Mouse (Mus musculus) gastrocnemius, postnatal 4 days (tissue): Measurements from ENCODE around the gene Triml2. TPM values are rescaled to one million over a fixed set of nuclear protein-coding genes. Genes with fewer than 3 reads are reported as not detected.

Experiments used
- DNase-seq, 2 experiments: peaks; one replicate each; pipeline ENCODE4 v3.0.0; 2021 to 2022; ENCODE audit warnings: low spot score in 2 of 2, mixed read lengths in 2 of 2
- long read RNA-seq, 2 experiments: library from polyadenylated mRNA; stranded (forward); transcript quantifications; one replicate each; pipeline ENCODE4 v2.0.0; 2021
- total RNA-seq, 2 experiments: library from RNA; stranded (reverse); gene quantifications; 2 replicates each; pipeline ENCODE4 v1.2.3; 2021

Triml2 gene
- total RNA-seq = not detected
- long read RNA-seq, experiment 1 = 0 reads
- long read RNA-seq, experiment 2 = 0 reads

DNA sequence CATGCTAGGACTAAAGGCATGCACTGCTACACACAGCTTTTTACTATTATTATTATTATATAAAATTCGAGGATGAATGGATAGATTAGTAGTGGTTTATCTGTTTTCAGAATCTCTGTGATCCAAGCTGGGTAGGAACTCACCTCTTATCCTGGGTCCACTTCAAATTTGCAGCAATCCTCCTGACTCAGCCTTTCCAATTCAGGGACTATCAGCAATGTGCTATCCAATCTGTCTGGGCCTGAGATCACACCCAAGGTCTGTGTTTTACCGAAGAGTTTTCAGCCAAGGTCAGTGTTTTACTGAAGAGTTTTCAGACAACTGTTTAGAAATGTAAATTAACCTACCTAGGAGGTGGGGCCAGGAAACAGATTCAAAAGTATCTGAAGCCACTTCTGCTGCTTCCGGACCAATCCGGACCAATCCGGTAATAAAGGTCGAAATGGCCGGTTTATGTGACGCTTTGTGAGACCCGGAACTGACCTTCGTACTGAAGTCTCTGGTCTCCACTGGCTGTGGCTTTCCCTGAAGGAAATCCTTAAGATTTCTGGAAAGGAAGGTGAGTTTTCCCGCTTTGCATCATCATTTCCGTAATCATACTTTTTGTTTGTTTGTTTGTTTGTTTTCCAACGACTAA, at the start of gene Triml2:
Gene Triml2 (plus strand): TSS at position 488 of the 637 bp plus-strand sequence.
- DNase-seq = no peak

DNA sequence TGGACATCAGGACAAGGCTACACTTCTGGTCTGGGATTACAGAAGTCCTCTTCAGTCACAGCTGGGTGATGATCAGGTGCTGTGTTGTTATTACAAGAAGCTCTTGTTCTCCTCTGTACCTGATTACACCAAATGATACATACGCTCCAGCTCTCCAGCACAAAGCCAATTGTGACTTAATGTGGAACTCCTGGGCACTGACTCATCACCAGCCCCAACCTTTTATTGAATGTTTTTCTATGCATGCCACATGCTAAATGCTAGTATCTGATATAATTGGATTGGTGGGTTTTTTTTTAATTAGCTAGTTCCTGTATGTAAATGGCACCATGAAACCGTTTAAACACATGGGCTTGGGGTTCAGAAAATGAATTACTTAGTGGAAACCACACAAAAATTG, 39.0 kb upstream of the Triml2 start, which contains the start of gene Triml1:
Gene Triml1 (minus strand): TSS at position 101 of the 400 bp plus-strand sequence.
- DNase-seq = no peak

DNA sequence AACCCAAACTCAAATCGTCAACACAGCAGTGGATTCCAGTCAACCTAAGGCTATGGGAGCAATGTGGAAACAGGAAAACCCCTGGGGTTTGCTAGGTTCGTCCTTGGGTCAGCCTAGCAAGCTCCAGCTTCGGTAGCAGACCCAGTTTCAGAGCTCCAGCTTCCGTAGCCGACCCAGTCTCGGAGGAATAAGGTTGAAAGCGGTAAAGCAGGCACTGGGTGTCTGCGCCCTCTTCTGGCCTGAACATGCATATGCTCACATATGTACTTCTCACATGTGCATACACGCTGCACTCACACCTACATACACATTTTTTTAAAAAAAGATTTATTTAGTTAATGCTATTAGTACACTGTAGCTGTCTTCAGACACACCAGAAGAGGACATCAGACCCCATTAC, 31.0 kb upstream of the Triml2 start:
- no peak for DNase-seq

DNA sequence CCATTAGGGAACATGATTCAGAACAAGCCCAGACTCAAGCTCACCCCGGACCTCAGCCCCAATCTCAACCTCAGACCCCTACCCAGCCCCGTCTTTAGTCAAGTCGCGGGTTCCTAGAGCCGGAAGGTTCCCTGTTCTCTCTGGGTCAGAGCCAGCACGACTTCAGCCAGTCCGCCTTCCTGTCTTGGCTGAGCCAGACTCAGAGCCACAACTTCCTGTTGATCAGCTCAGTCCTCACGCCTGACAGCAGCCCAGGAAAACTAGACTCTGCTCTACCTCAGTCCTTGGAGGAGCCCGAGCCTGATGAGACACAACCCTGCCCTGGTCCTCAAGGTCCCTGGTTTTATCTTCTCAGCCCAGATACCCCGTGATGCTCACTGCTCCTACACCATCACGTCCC, 17.1 kb upstream of the Triml2 start:
- no peak for DNase-seq

DNA sequence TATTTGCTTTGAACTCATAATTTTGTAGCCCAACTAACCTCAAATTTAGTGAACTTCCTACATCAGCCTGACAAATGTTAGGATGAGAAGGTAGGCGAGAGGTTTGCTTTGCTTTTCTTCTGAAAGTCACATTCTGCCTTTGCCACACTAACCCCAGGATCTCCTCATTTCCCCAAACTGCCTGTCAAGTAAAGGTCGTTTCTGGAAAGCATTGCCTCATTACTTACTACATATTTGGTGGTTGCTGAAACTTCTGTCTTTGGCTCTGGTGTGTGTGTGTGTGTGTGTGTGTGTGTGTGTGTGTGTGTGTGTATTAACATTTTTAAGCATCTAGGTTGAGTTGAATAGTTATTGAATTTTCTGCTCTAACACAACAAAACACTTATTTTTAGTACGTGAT, 15.9 kb upstream of the Triml2 start:
- DNase-seq = no peak

DNA sequence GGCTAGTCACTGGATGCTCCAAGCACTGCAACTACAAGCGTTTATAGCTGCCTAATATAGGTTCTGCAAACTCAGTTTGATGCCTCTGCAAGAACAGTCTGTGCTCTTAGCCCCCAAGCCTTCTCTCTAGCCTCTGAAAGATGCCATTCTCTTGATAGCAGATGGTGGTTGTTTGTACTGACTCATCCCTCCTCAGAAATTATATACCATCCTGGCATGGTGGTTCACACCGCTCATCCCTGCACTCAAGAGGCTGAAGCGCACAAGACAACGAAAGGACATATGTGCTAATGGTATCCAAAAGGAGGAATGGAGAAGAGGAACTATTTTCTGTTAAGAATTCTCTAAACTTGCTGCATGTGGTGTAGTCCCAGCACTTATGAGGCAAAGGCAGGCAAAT, 12.3 kb upstream of the Triml2 start:
- no peak for DNase-seq

DNA sequence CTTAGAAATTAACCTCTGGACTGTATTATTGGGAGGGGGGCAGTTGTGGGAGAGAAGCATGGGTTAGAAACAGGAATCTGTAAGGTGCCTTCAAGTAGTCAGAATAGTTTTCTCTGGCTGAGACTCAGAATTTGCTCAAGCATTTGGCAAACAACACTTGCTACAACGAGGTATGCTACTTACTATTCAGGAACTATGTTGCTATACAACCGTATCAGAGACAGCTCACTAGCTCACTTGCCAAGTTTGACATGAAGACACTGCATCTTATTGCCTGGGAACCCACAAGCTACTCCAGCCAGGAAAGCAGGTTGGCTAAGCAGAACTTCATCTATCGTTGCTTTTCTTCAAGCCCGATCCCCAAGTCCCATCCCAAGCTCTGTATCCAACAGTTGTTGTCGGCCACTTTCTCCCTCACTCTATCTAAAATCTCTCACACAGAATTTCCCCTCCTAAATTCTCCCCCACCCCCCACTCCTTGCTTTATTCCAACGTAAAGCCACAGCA, 11.0 kb upstream of the Triml2 start:
- no peak for DNase-seq

DNA sequence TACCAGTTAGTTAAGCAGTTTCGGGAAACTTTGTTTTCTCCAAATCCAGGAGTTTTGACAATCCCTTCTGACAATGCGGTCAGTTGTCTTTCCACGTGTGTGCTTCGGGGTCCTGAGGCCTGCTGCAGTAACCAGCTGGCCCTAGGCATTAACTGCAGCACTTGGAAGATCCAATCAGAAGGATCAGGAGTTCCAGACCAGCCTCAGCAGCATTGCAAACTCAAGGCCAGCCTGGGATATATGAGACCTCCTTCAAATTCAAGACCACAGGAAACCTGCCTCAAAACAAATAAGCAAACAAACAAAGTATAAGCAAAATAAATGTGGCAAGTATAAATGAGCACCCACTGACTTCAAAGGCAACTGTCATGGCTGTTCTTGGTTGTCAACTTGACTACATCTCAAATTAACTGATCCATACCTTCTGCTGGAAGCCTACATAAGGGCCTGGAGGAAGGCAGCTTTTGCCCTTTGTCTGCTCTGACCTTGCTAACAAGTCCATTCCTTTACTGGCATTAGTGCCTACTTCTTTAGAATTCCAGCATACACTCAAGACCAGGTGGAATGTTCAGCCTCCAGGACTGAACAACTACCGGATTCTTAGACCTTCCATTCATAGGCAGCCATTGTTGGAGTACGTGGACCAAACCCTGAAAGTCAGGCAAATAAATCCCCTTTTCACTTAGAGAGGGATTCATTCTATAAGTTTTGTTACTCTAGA, 3.4 kb upstream of the Triml2 start:
- no peak for DNase-seq

DNA sequence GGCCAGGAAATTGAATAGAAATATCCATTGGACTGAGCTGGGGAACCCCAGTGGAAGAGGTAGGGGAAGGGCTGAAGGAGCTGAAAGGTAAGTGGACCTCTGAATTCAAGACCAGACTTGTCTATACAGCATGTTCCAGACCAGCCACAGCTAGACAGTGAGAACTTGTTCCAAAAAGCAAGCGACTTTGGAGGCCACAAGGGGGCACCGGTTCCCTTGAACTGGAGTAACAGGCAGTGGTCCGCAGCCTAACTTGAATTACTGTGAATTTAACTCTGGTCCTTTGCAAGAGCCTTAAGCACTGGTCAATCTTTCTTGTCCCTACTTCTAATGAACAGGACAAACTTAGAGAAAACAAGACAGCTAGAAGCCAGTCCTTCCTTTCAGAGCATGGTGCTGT, 2.1 kb upstream of the Triml2 start:
- no peak for DNase-seq

DNA sequence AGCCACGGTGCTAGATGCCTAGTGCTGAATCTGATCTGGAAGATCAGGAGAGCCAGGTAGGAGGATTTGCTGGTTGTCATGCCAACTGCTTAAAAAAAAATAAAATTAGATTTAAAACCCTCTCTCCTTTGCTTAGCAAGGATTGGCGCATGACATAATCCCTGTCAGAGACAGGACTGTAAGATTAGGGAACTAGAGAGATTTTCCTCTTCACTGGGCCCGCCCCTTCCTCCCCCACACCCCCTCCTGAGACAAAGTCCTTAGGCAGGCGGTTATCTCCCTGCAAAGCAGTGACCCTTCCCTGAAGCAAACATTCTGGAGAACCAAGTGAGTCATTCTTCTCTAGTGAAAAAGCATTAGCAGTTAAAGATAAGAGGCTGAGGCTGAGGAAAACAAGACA, 1.2 kb upstream of the Triml2 start:
- DNase-seq = no peak

DNA sequence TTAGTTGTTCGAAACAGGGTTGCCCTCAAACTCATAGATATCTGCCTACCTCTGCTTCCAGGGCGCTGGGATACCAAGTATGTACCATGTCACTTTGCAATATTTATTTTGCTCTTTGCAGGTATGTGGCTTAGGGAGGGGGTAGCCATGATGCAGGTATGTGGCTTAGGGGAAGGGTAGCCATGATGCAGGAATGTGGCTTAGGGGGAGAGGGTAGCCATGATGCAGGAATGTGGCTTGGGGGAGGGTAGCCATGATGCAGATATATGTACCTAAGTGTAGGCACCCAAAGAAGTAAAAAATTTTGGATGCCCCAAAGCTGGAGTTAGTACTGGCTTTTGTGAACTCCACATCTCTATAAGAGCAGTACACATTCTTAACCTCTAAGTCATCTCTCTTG, 1.9 kb downstream of the Triml2 start:
- DNase-seq = no peak

DNA sequence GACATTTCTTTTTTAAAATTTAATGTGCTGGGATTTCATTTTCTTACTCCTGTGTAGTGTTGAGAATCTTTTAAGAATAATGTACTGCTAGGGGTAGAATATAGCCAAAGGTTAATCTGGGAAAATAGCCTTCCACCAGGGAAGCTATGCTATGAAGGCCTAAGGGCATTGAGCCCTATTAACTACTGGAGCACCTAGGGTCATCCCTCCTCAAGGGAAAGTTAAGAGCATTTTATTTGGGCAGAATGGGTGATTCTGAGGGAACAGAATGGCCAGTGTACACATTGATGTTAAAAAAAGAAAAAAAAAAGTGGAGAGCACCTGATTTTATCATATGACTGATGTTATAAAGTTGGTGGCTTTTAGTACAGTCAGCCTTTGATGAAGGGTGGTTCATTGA, 35.2 kb downstream of the Triml2 start:
- no peak for DNase-seq

DNA sequence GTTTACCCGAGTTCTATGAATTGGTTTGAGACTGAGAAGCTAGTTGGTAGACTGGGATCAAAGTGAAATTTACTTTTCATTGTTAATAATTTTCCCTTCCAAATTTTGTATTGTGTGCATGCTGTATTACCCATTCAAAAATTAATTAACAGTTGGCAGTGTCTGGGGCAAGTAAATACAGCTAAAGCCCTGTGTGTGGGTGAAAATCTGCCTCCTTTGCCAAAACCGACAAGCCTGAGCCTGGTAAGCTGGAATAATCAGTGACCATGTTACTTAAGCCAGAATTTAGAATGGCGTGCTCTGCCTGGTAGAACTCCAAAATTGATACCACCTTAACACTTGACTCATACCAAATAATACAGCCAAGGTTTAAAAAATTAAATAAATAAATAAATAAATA, 63.0 kb downstream of the Triml2 start:
- no peak for DNase-seq

Other genes starting within 250 kb of the Triml2 start
- gene Triml1, start 39.1 kb upstream of the Triml2 start, total RNA-seq = not detected
- gene Zfp42, start 126.4 kb downstream of the Triml2 start, total RNA-seq = not detected